Mouse (Mus musculus) MEL (cell line): Measurements from ENCODE around the gene Snx29.

Experiments used
- CHD2 ChIP-seq: IDR thresholded peaks from 2 replicates; pipeline ENCODE4 v1.6.1; 2011; ENCODE audit warnings: low read length, improper control_type of control experiment
- CTCF ChIP-seq, 3 experiments: IDR thresholded peaks in 2 of 3; conservative IDR thresholded peaks in 1 of 3; 2 replicates each; pipeline ENCODE4 v1.5.1; 2011 to 2012; ENCODE audit warnings: low read length in 3 of 3, low read depth in 2 of 3, mild to moderate bottlenecking in 2 of 3, improper control_type of control experiment in 1 of 3, inconsistent platforms in 1 of 3, mixed read lengths in 1 of 3, moderate library complexity in 1 of 3; ENCODE audit not compliant: control insufficient read depth in 1 of 3, insufficient read depth in 1 of 3, poor library complexity in 1 of 3, severe bottlenecking in 1 of 3
- GABPA ChIP-seq: IDR thresholded peaks from 2 replicates; pipeline ENCODE4 v1.6.1; 2012; ENCODE audit warnings: low read depth, mild to moderate bottlenecking, inconsistent platforms, low read length, improper control_type of control experiment, moderate library complexity
- HCFC1 ChIP-seq: IDR thresholded peaks from 2 replicates; pipeline ENCODE4 v1.6.1; 2012; ENCODE audit warnings: low read depth, mild to moderate bottlenecking, inconsistent platforms, low read length, improper control_type of control experiment, moderate library complexity
- NRF1 ChIP-seq: IDR thresholded peaks from 2 replicates; pipeline ENCODE4 v1.6.1; 2014; ENCODE audit warnings: low read depth, mild to moderate bottlenecking, inconsistent platforms, low read length, improper control_type of control experiment, moderate library complexity; ENCODE audit not compliant: poor library complexity, insufficient read depth, severe bottlenecking
- POLR2A ChIP-seq, 2 experiments: IDR thresholded peaks; 2 replicates each; pipeline ENCODE4 v1.6.1; 2011 to 2012; ENCODE audit warnings: low read length in 2 of 2, mild to moderate bottlenecking in 2 of 2, control low read depth in 1 of 2, improper control_type of control experiment in 1 of 2, low read depth in 1 of 2, moderate library complexity in 1 of 2; ENCODE audit not compliant: control insufficient read depth in 1 of 2, insufficient read depth in 1 of 2, poor library complexity in 1 of 2
- TAL1 ChIP-seq: IDR thresholded peaks from 2 replicates; pipeline ENCODE4 v1.6.1; 2012; ENCODE audit warnings: mild to moderate bottlenecking, inconsistent platforms, low read length, moderate library complexity, mixed read lengths
- USF2 ChIP-seq, 2 experiments: IDR thresholded peaks; 2 replicates each; pipeline ENCODE4 v1.6.1; 2011 to 2012; ENCODE audit warnings: improper control_type of control experiment in 2 of 2, low read length in 2 of 2, borderline replicate concordance in 1 of 2, inconsistent platforms in 1 of 2, low read depth in 1 of 2, mild to moderate bottlenecking in 1 of 2; ENCODE audit not compliant: insufficient read depth in 1 of 2
- ZC3H11A ChIP-seq: IDR thresholded peaks from 2 replicates; pipeline ENCODE4 v1.6.1; 2012; ENCODE audit warnings: low read depth, mild to moderate bottlenecking, inconsistent platforms, low read length, improper control_type of control experiment
- ZNF384 ChIP-seq: IDR thresholded peaks from 2 replicates; pipeline ENCODE4 v1.6.1; 2012; ENCODE audit warnings: low read depth, mild to moderate bottlenecking, inconsistent platforms, low read length, improper control_type of control experiment

GRCm38 (mm10) chr16:11500061-11500460 is 177.4 kb downstream of the Snx29 start:
- no peak for TF ChIP-seq ZC3H11A
- no peak for TF ChIP-seq GABPA
- TF ChIP-seq CTCF (IDR thresholded peaks at IDR 0.05 in 2 of 3, conservative IDR thresholded peaks at IDR 0.05 in 1 of 3; ENCODE audit: control insufficient read depth in 1 of 3, insufficient read depth in 1 of 3, low read depth in 2 of 3, low read length in 3 of 3, poor library complexity in 1 of 3, severe bottlenecking in 1 of 3) = no peak
- TF ChIP-seq TAL1 = no peak
- no peak for TF ChIP-seq ZNF384
- no peak for TF ChIP-seq NRF1
- TF ChIP-seq POLR2A (IDR thresholded peaks at IDR 0.05; ENCODE audit: control insufficient read depth in 1 of 2, insufficient read depth in 1 of 2, low read depth in 1 of 2, low read length in 2 of 2, poor library complexity in 1 of 2) = no peak
- TF ChIP-seq CHD2 = no peak
- TF ChIP-seq USF2 (IDR thresholded peaks at IDR 0.05; ENCODE audit: borderline replicate concordance in 1 of 2, insufficient read depth in 1 of 2, low read depth in 1 of 2, low read length in 2 of 2) = no peak
- TF ChIP-seq HCFC1 = no peak
